In genomic region chr3:95994975-95995801, GRCm38 (mm10) we compare ENCODE assay signal across 8 mouse cellular contexts. TPM values are rescaled to one million over a fixed set of nuclear protein-coding genes. Genes with fewer than 3 reads are reported as not detected.
A peak's percentile ranks its signal among the peaks of the same experiment; 100 is the strongest.
DNase-seq lines count a peak whose midpoint lies in the region; ATAC-seq and TF ChIP-seq lines count a peak whose summit lies in the region.

No protein-coding gene starts in this region.

- DNase-seq in left cerebral cortex, adult 2 months (ENCODE audit: extremely low spot score in 1 of 2, low spot score in 2 of 2) = peak in 1 of 2 experiments; percentile 40
- DNase-seq in left cerebral cortex, postnatal 36 days (ENCODE audit: low spot score in 2 of 2) = no peak
- peak; percentile 54 for DNase-seq in MEL (ENCODE audit: low read depth, low spot score)
- peak; percentile 75 for DNase-seq in embryo, embryonic 9.5 days (ENCODE audit: extremely low spot score)
- peak; percentile 42 for DNase-seq in liver, postnatal 0 days
- DNase-seq in frontal cortex, postnatal 25 days (ENCODE audit: low spot score in 2 of 2) = no peak

- H3K27me3 ChIP-seq in MEL (ENCODE audit: control insufficient read depth in 1 of 2, insufficient read depth in 2 of 2, low read length in 2 of 2) = no peaks in the 10 kb centered on the region
- no peaks in the 10 kb centered on the region for H3K27me3 ChIP-seq in hindbrain, embryonic 13.5 days
- H3K27me3 ChIP-seq in liver, postnatal 0 days (ENCODE audit: insufficient read depth, low read length) = peaks cover 7% of the 10 kb centered on the region
- H3K27me3 ChIP-seq in stomach, embryonic 14.5 days (ENCODE audit: control insufficient read depth, insufficient read depth, low read length) = no peaks in the 10 kb centered on the region

- no peak for TF ChIP-seq CTCF in left cerebral cortex, adult 2 months (IDR thresholded peaks at IDR 0.05)
- no peak for TF ChIP-seq CTCF in MEL (IDR thresholded peaks at IDR 0.05 in 2 of 3, conservative IDR thresholded peaks at IDR 0.05 in 1 of 3; ENCODE audit: control insufficient read depth in 1 of 3, insufficient read depth in 1 of 3, low read depth in 2 of 3, low read length in 3 of 3, poor library complexity in 1 of 3, severe bottlenecking in 1 of 3)
- no peak for TF ChIP-seq CTCF in liver, postnatal 0 days (IDR thresholded peaks at IDR 0.05; ENCODE audit: low read depth)

- H3K4me2 ChIP-seq in hindbrain, embryonic 13.5 days = peak overlapping the region; percentile 94
- peak overlapping the region; percentile 98 for H3K4me2 ChIP-seq in liver, postnatal 0 days (ENCODE audit: low read depth, low read length)
- peak overlapping the region; percentile 67 for H3K4me2 ChIP-seq in stomach, embryonic 14.5 days (replicated peaks; ENCODE audit: low read depth, low read length)

- peaks cover 0 to 14% of the 10 kb centered on the region in 2 experiments; a peak in 2 of 4 replicates for H3K36me3 ChIP-seq in MEL (ENCODE audit: control insufficient read depth in 1 of 2, insufficient read depth in 2 of 2, low read length in 2 of 2)
- peaks cover 25% of the 10 kb centered on the region for H3K36me3 ChIP-seq in hindbrain, embryonic 13.5 days
- peaks cover 10% of the 10 kb centered on the region; the same call in 1 of the 2 replicates for H3K36me3 ChIP-seq in liver, postnatal 0 days (replicated peaks; ENCODE audit: insufficient read depth, low read length)
- H3K36me3 ChIP-seq in stomach, embryonic 14.5 days (ENCODE audit: control insufficient read depth, insufficient read depth, low read length) = peaks cover 17% of the 10 kb centered on the region

- peak overlapping the region; percentile 74 for H3K4me3 ChIP-seq in left cerebral cortex, adult 2 months
- peak overlapping the region; percentile 63 to 77 for H3K4me3 ChIP-seq in MEL (ENCODE audit: control insufficient read depth in 1 of 2, insufficient read depth in 1 of 2, low read depth in 2 of 2, low read length in 2 of 2)
- H3K4me3 ChIP-seq in hindbrain, embryonic 13.5 days = peak overlapping the region; percentile 77
- peak overlapping the region; percentile 73 for H3K4me3 ChIP-seq in liver, postnatal 0 days (ENCODE audit: low read depth, low read length)
- peak overlapping the region; percentile 67 for H3K4me3 ChIP-seq in stomach, embryonic 14.5 days (ENCODE audit: low read depth, low read length)

- H3K9ac ChIP-seq in MEL (ENCODE audit: control insufficient read depth, low read depth, low read length, poor library complexity, severe bottlenecking) = peak overlapping the region; percentile 80
- H3K9ac ChIP-seq in hindbrain, embryonic 13.5 days = peak overlapping the region; percentile 98
- H3K9ac ChIP-seq in liver, postnatal 0 days (replicated peaks) = peak overlapping the region; percentile 70
- peak overlapping the region; percentile 96 for H3K9ac ChIP-seq in stomach, embryonic 14.5 days (replicated peaks; ENCODE audit: low read depth, low read length)

- TF ChIP-seq EP300 in MEL (IDR thresholded peaks at IDR 0.05; ENCODE audit: low read depth in 1 of 2, low read length in 2 of 2) = no peak
- TF ChIP-seq EP300 in liver, postnatal 0 days (IDR thresholded peaks at IDR 0.05; ENCODE audit: low read depth) = no peak

- H3K79me2 ChIP-seq in MEL (ENCODE audit: control insufficient read depth, insufficient read depth, low read length, poor library complexity) = peaks cover 3% of the 10 kb centered on the region; the same call in 1 of the 2 replicates

- TF ChIP-seq RAD21 in MEL (IDR thresholded peaks at IDR 0.05; ENCODE audit: low read depth, low read length) = no peak

- no peaks in the 10 kb centered on the region for H3K9me3 ChIP-seq in MEL (replicated peaks; ENCODE audit: insufficient read depth, low read length)
- H3K9me3 ChIP-seq in hindbrain, embryonic 13.5 days = no peaks in the 10 kb centered on the region
- H3K9me3 ChIP-seq in liver, postnatal 0 days (ENCODE audit: low read length) = no peaks in the 10 kb centered on the region
- no peaks in the 10 kb centered on the region for H3K9me3 ChIP-seq in stomach, embryonic 14.5 days (ENCODE audit: control insufficient read depth, low read depth, low read length)

- intact Hi-C loops in left cerebral cortex, adult 2 months (cut with DNase I) = loop anchor here (5.0 kb wide), 1 partner anchor 178 kb away; the partner anchor contains the start of gene Rprd2
- intact Hi-C loops in left cerebral cortex, postnatal 36 days (cut with DNase I) = no loop called here

- peak; percentile 75 for ATAC-seq in hindbrain, embryonic 13.5 days (ENCODE audit: low FRiP score)
- ATAC-seq in liver, postnatal 0 days = no peak
- peak; percentile 56; the same call in 1 of the 2 replicates for ATAC-seq in stomach, embryonic 14.5 days (ENCODE audit: insufficient number of reproducible peaks, insufficient read depth, low FRiP score, low read depth)

- H3K4me1 ChIP-seq in MEL (ENCODE audit: control insufficient read depth in 1 of 2, insufficient read depth in 2 of 2, low read length in 2 of 2) = peaks cover 11 to 22% of the 10 kb centered on the region in 2 experiments
- H3K4me1 ChIP-seq in hindbrain, embryonic 13.5 days (replicated peaks) = peaks cover 64% of the 10 kb centered on the region
- H3K4me1 ChIP-seq in liver, postnatal 0 days (ENCODE audit: insufficient read depth) = peaks cover 23% of the 10 kb centered on the region
- H3K4me1 ChIP-seq in stomach, embryonic 14.5 days (ENCODE audit: control insufficient read depth, insufficient read depth, low read length) = peaks cover 18% of the 10 kb centered on the region; the same call in 1 of the 2 replicates

- H3K27ac ChIP-seq in left cerebral cortex, adult 2 months = peak overlapping the region; percentile 92
- no peak overlapping the region for H3K27ac ChIP-seq in MEL (ENCODE audit: control insufficient read depth, low read depth, low read length)
- peak overlapping the region; percentile 99 for H3K27ac ChIP-seq in hindbrain, embryonic 13.5 days
- H3K27ac ChIP-seq in liver, postnatal 0 days (ENCODE audit: low read depth) = peak overlapping the region; percentile 79
- peak overlapping the region; percentile 97 for H3K27ac ChIP-seq in stomach, embryonic 14.5 days (ENCODE audit: low read length)

- TF ChIP-seq POLR2A in MEL (IDR thresholded peaks at IDR 0.05; ENCODE audit: control insufficient read depth in 1 of 2, insufficient read depth in 1 of 2, low read depth in 1 of 2, low read length in 2 of 2, poor library complexity in 1 of 2) = no peak

- under 1% methylated on average over 50 of the region's 51 CpGs for WGBS in hindbrain, embryonic 13.5 days
- WGBS in liver, postnatal 0 days (ENCODE audit: insufficient replicate concordance) = 2% methylated on average over 46 of the region's 51 CpGs
- under 1% methylated on average over 51 of the region's 51 CpGs for WGBS in stomach, embryonic 14.5 days

TF ChIP-seq in MEL, 35 proteins besides CTCF, POLR2A, EP300 and RAD21:
- TF ChIP-seq ZC3H11A (IDR thresholded peaks at IDR 0.05; ENCODE audit: low read depth, low read length) = no peak
- 0 out of 2 replicates have a peak, but pooled peaks have one; percentile 10 for TF ChIP-seq SIN3A (IDR thresholded peaks at IDR 0.05; ENCODE audit: low read length)

RNA-seq across cellular contexts. Expression of gene Plekho1, which starts 0.6 kb away (rescaled TPM):
- 10 to 100 TPM; 73.5 to 86.9 TPM for total RNA-seq in left cerebral cortex, adult 2 months (2021)
- total RNA-seq in left cerebral cortex, postnatal 36 days (2021) = 10 to 100 TPM; 80.1 to 93.9 TPM
- 4.2 and 6.4 TPM in 2 replicates for total RNA-seq in MEL (2012; rRNA removed)
- 10 to 100 TPM in 1 of 2 experiments, not detected in 1; 19.2 TPM for polyA plus RNA-seq in MEL (2012; ENCODE audit: insufficient read depth in 1 of 2, insufficient read length in 2 of 2, low read depth in 1 of 2, low replicate concordance in 2 of 2, missing spikeins in 1 of 2)
- polyA plus RNA-seq in hindbrain, embryonic 13.5 days (2015; fragmentation: Nextera tagmentation; extraction: Ambion mirVana) = 59.5 and 65.4 TPM in 2 replicates
- polyA plus RNA-seq in liver, postnatal 0 days (2015; fragmentation: Nextera tagmentation; extraction: Ambion mirVana) = 10.7 and 11.7 TPM in 2 replicates
- 31.3 and 36.3 TPM in 2 replicates for polyA plus RNA-seq in stomach, embryonic 14.5 days (2014; fragmentation: Nextera tagmentation; extraction: Ambion mirVana)

Comparison
In these comparisons a context has a peak if more than half of its experiments do, and no peak if none do; other contexts are left out.
1. DNase-seq: peak in MEL (single experiment), embryo, embryonic 9.5 days (single experiment) and liver, postnatal 0 days (single experiment); none in left cerebral cortex, postnatal 36 days (0 of 2) and frontal cortex, postnatal 25 days (0 of 2).
2. Peak in every context shown above with its lines, with median percentiles within 50 percentile points of each other: H3K4me3 ChIP-seq, H3K9ac ChIP-seq and H3K4me2 ChIP-seq.